Mouse (Mus musculus) hindbrain, embryonic 14.5 days (tissue): ENCODE results near the gene F930015N05Rik. TPM values are rescaled to one million over a fixed set of nuclear protein-coding genes. Genes with fewer than 3 reads are reported as not detected.

Experiments used
- ATAC-seq: fragments of 200-750 bp; cut with Nextera tagmentation; 2 replicates; pipeline ENCODE4 v1.8.0; 2017; ENCODE audit warnings: moderate number of reproducible peaks, mild to moderate bottlenecking, moderate TSS enrichment, moderate library complexity; ENCODE audit not compliant: low FRiP score
- DNase-seq: peaks from one replicate; pipeline ENCODE4 v3.0.0-alpha.2; 2015; ENCODE audit warnings: low spot score
- H3K27ac ChIP-seq: fragments of 300-500 bp; sonication (generic); 2 replicates; pipeline ENCODE4 v1.5.1; 2014; ENCODE audit warnings: mild to moderate bottlenecking, moderate library complexity
- H3K27me3 ChIP-seq: fragments of 300-500 bp; sonication (generic); 2 replicates; pipeline ENCODE4 v1.6.1; 2014; ENCODE audit warnings: mild to moderate bottlenecking, low read length, mixed read lengths; ENCODE audit not compliant: control insufficient read depth, insufficient read depth
- H3K36me3 ChIP-seq: fragments of 300-500 bp; sonication (generic); replicated peaks from 2 replicates; pipeline ENCODE4 v1.6.1; 2014; ENCODE audit not compliant: control insufficient read depth, insufficient read depth
- H3K4me1 ChIP-seq: fragments of 300-500 bp; sonication (generic); replicated peaks from 2 replicates; pipeline ENCODE4 v1.6.1; 2014; ENCODE audit warnings: antibody characterized with exemption, low read length, mixed read lengths; ENCODE audit not compliant: control insufficient read depth, insufficient read depth
- H3K4me2 ChIP-seq: fragments of 300-500 bp; sonication (generic); replicated peaks from 2 replicates; pipeline ENCODE4 v1.6.1; 2014; ENCODE audit warnings: mild to moderate bottlenecking, moderate library complexity
- H3K4me3 ChIP-seq: fragments of 300-500 bp; sonication (generic); replicated peaks from 2 replicates; pipeline ENCODE4 v1.5.1; 2014; ENCODE audit warnings: mild to moderate bottlenecking, low read length
- H3K9ac ChIP-seq: fragments of 300-500 bp; sonication (generic); 2 replicates; pipeline ENCODE4 v1.6.1; 2014
- H3K9me3 ChIP-seq: fragments of 300-500 bp; sonication (generic); 2 replicates; pipeline ENCODE4 v1.6.1; 2016; ENCODE audit warnings: low read length; ENCODE audit not compliant: control insufficient read depth
- WGBS: fragments of 180-500 bp; shearing (Covaris S2); extraction: QIAGEN DNeasy Blood & Tissue Kit; methylation state at CpG from one replicate; pipeline ENCODE4 v1.1.7; 2014; 5-methylcytosine and 5-hydroxymethylcytosine counted together
- polyA plus RNA-seq: library from polyadenylated mRNA; unstranded; fragments of >200 nt; fragmentation: Nextera tagmentation; extraction: Ambion mirVana; gene quantifications from 2 replicates; pipeline ENCODE4 v1.2.1, GENCODE M21; 2014

F930015N05Rik gene
- polyA plus RNA-seq, 1 experiment from 2014 or later = 1.7 TPM

GRCm38 (mm10) chr11:64442119-64442518, 5.7 kb upstream of the F930015N05Rik start:
- H3K27ac ChIP-seq = no peak overlapping the region
- peaks cover 30% of the 10 kb centered on the region for H3K27me3 ChIP-seq
- no peaks in the 10 kb centered on the region for H3K4me1 ChIP-seq
- ATAC-seq = no peak
- H3K36me3 ChIP-seq = no peaks in the 10 kb centered on the region
- no peaks in the 10 kb centered on the region for H3K9me3 ChIP-seq
- no peak overlapping the region for H3K4me3 ChIP-seq
- DNase-seq = peak; percentile 93
- WGBS = 34% methylated on average over 8 of the region's 8 CpGs
- peak overlapping the region; percentile 30 for H3K4me2 ChIP-seq
- no peak overlapping the region for H3K9ac ChIP-seq

DNA sequence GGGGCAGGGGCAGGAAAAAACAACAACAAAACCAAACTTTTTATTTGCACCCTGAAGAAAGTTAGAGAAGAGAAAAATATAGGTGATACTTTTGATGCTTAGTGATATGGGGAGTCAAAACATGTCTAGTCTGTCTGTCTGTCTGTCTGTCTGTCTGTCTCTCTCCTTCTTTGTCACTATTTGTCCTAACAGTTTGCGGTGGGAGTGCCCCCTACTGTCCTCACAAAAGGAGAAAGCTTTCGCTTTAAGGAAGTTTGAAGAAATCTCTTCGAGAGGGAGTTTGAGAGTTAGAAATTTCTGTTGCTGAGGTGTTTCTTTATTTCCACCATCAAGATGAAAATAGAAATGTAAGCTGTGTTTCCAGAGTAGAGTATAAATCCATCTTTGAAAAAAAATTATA, 2.5 kb upstream of the F930015N05Rik start:
- peaks cover 7% of the 10 kb centered on the region for H3K4me1 ChIP-seq
- H3K4me2 ChIP-seq = 0 out of 2 replicates have a peak overlapping the region, but pooled peaks have one; percentile 7
- H3K27me3 ChIP-seq = peaks cover 46% of the 10 kb centered on the region
- 26% methylated on average over 3 of the region's 3 CpGs for WGBS
- ATAC-seq (no peak), DNase-seq (no peak)
- no peak overlapping the region for H3K27ac ChIP-seq
- no peak overlapping the region for H3K9ac ChIP-seq
- no peaks in the 10 kb centered on the region for H3K36me3 ChIP-seq
- H3K9me3 ChIP-seq = no peaks in the 10 kb centered on the region
- H3K4me3 ChIP-seq = no peak overlapping the region

GRCm38 (mm10) chr11:64437721-64438120, 1.3 kb upstream of the F930015N05Rik start:
- no peak overlapping the region for H3K4me2 ChIP-seq
- H3K27me3 ChIP-seq = peaks cover 46% of the 10 kb centered on the region
- DNase-seq = no peak
- H3K9ac ChIP-seq = no peak overlapping the region
- ATAC-seq = no peak
- H3K27ac ChIP-seq = no peak overlapping the region
- H3K4me1 ChIP-seq = peaks cover 7% of the 10 kb centered on the region
- 42% methylated on average over 3 of the region's 3 CpGs for WGBS
- no peak overlapping the region for H3K4me3 ChIP-seq
- H3K9me3 ChIP-seq = no peaks in the 10 kb centered on the region
- H3K36me3 ChIP-seq = no peaks in the 10 kb centered on the region

- Histone ChIP-seq H3K36me3 (no peaks in the 10 kb centered on the region), H3K9me3 (no peaks in the 10 kb centered on the region), H3K27me3 (peaks cover 46% of the 10 kb centered on the region), H3K4me3 (peak overlapping the region; percentile 57), H3K4me1 (peaks cover 7% of the 10 kb centered on the region), H3K4me2 (peak overlapping the region; percentile 99), H3K9ac (peak overlapping the region; percentile 65), H3K27ac (no peak overlapping the region)
- ATAC-seq (no peak), DNase-seq (no peak)
- WGBS = 26% methylated on average over 5 of the region's 5 CpGs
These were observed 392 bp upstream of the F930015N05Rik start for GRCm38 (mm10) chr11:64436791-64437298.

DNA sequence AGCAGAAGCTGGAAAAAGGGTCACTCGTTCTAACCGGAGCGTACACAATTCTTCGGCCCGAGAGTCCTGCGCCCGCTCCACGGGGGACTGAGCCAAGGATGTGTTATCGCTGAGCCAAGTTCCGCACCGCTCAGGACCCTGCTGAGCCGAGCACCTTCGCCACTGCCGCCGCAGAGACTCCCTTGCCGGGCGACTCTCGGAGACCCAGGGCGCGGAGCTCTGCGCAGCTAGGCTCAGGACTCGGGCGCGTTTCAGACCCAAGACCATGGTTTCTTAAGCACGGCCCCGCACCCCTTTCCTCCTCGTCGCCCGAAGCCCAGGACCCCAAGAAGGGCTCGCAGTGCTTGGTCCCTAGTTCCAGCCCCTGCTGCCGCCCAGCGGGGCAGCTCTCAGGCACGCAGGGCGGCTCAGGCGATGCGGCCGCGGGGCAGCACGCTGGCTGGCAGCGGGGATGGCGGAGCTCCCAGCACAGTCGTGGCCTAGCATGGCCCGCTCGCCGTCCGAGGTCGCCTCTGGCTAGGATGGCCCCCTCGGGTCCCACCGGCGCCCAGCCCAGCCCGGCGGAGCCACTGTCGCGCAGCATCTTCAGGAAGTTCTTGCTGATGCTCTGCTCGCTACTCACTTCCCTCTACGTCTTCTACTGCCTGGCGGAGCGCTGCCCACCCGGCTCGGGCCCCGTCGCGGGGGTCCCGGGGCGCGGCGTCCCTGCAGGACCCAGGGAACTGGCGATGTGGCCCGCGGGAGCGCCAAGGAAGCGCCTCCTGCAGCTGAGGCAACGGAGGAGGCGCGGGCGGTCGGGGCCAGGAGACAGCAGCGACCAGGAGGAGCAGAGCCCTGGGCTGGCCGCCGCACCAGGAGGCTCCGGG, 674 bp downstream of the F930015N05Rik start:
- Histone ChIP-seq H3K27ac (peak overlapping the region; percentile 41; the same call in 1 of the 2 replicates), H3K36me3 (no peaks in the 10 kb centered on the region), H3K4me3 (peak overlapping the region; percentile 57), H3K4me2 (peak overlapping the region; percentile 99), H3K9me3 (no peaks in the 10 kb centered on the region), H3K9ac (peak overlapping the region; percentile 65), H3K27me3 (peaks cover 46% of the 10 kb centered on the region), H3K4me1 (peaks cover 7% of the 10 kb centered on the region)
- WGBS = under 1% methylated on average over 80 of the region's 81 CpGs
- peak; percentile 52 for DNase-seq
- peak; percentile 65 for ATAC-seq

- Histone ChIP-seq H3K36me3 (no peaks in the 10 kb centered on the region), H3K4me3 (peak within 1 kb of the TSS; percentile 57), H3K27ac (peak within 1 kb of the TSS; percentile 41; the same call in 1 of the 2 replicates), H3K9me3 (no peaks in the 10 kb centered on the region), H3K4me1 (peaks cover 7% of the 10 kb centered on the region), H3K27me3 (peaks cover 41% of the 10 kb centered on the region), H3K4me2 (peak within 1 kb of the TSS; percentile 99), H3K9ac (peak within 1 kb of the TSS; percentile 65)
- peak; percentile 83 for ATAC-seq
- under 1% methylated on average over 29 of the region's 36 CpGs for WGBS
- no peak for DNase-seq
These were observed 1.6 kb downstream of the F930015N05Rik start, which contains the start of gene Hs3st3a1 for GRCm38 (mm10) chr11:64434611-64435545. Gene Hs3st3a1 (plus strand): TSS chr11:64435332.

DNA sequence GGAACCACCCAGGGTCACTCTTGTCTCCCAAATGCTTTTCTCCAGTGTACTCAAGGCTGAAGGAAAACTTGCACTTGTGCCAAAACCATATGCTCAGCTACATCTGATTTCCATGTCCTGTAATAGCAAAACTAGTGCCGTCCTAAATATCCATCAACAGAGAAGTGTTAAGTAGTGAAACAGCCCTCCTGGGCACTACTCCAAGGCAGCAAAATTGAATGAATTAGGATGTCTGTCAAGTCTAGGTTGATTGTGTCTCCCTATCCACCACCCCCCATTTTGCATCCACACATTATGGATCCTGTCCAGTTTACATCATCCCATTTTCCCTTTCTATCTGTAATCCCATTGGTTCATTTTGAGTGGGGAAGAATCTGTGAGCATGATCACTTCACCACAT, 17.5 kb downstream of the F930015N05Rik start:
- WGBS = 69% methylated on average over 1 of the region's 1 CpGs
- no peak for ATAC-seq

DNA sequence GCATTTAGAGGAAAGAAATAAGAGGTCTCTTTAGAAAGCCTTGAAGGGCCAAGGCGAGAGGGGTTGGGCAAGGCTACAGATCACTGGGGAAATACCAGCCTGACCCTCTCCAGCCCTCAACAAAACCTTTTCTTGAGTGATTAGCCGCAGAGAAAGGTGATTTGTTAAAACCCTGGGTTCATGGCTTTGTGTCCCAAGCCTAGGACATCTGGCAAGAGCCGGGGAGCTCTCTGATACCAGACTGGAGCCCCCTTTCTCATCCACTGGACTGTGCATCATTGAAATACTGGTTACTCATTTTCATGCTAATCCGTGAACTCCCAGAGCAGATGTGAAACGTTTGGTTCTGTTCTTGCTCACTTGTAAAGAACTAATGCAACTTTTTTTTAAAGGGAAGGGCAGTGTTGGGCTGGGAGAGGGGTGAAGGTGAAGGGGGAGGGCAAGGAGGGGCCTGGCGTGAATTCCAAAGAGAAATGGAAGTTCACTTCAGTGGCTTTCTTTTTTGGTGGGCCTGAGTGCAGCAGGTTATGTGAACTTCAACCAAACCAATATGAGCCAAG, 35.8 kb downstream of the F930015N05Rik start:
- no peaks in the 10 kb centered on the region for H3K9me3 ChIP-seq
- no peak overlapping the region for H3K9ac ChIP-seq
- ATAC-seq (no peak), DNase-seq (no peak)
- no peaks in the 10 kb centered on the region for H3K36me3 ChIP-seq
- peaks cover 13% of the 10 kb centered on the region for H3K4me1 ChIP-seq
- 22% methylated on average over 6 of the region's 6 CpGs for WGBS
- no peaks in the 10 kb centered on the region for H3K27me3 ChIP-seq
- no peak overlapping the region for H3K4me3 ChIP-seq
- H3K4me2 ChIP-seq = no peak overlapping the region
- H3K27ac ChIP-seq = no peak overlapping the region

More for the DNA sequence above, 17.5 kb downstream of the F930015N05Rik start:
- no peak overlapping the region for H3K4me3 ChIP-seq
- H3K27me3 ChIP-seq = no peaks in the 10 kb centered on the region
- H3K27ac ChIP-seq = no peak overlapping the region
- H3K36me3 ChIP-seq = no peaks in the 10 kb centered on the region
- H3K4me1 ChIP-seq = no peaks in the 10 kb centered on the region
- DNase-seq = no peak
- no peak overlapping the region for H3K4me2 ChIP-seq
- H3K9ac ChIP-seq = no peak overlapping the region
- peaks cover 16% of the 10 kb centered on the region for H3K9me3 ChIP-seq
